Mouse (Mus musculus): ENCODE measurements around the gene Lmntd1. TPM values are rescaled to one million over a fixed set of nuclear protein-coding genes. Genes with fewer than 3 reads are reported as not detected.

The Lmntd1 gene
- polyA plus RNA-seq, 1 experiment: 0.04 TPM

DNA sequence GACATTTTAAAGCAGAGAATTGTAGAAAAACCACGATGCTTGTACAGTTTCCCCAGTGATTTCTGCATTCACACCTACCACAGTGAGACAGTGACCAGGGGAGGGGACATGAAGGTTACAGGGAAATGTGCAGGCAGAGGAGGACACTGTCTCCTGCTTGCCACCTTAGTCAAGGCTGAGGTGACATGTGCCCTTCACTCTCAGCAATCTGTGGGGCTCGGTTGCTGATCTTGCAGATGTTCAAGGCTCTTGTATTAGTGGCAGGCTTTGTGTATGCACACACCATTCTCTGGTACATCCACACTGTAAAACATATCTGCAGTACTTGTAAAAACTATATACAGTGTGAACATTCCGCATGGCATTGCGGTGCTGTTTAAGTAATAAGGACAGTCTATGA lies 216.2 kb downstream of the Lmntd1 start:
- Histone ChIP-seq H3K27ac (ENCODE audit: insufficient read depth, low read length) (no peak overlapping the region), H3K4me3 (ENCODE audit: extremely low read depth, insufficient read depth, insufficient read length) (no peak overlapping the region), H3K4me1 (ENCODE audit: control insufficient read depth, insufficient read depth, insufficient read length) (no peaks in the 10 kb centered on the region), H3K36me3 (ENCODE audit: control insufficient read depth, insufficient read depth, low read length) (no peaks in the 10 kb centered on the region), H3K27me3 (ENCODE audit: control insufficient read depth, insufficient read depth, low read length) (no peaks in the 10 kb centered on the region)
- no peak for DNase-seq (ENCODE audit: low read depth in 1 of 2, low spot score in 2 of 2)
- TF ChIP-seq CTCF (IDR thresholded peaks at IDR 0.05; ENCODE audit: extremely low read depth, insufficient read depth, insufficient read length, insufficient replicate concordance) (no peak), POLR2A (IDR thresholded peaks at IDR 0.05; ENCODE audit: low read depth, low read length) (no peak)
- 86% methylated on average over 4 of the region's 4 CpGs for WGBS

DNA sequence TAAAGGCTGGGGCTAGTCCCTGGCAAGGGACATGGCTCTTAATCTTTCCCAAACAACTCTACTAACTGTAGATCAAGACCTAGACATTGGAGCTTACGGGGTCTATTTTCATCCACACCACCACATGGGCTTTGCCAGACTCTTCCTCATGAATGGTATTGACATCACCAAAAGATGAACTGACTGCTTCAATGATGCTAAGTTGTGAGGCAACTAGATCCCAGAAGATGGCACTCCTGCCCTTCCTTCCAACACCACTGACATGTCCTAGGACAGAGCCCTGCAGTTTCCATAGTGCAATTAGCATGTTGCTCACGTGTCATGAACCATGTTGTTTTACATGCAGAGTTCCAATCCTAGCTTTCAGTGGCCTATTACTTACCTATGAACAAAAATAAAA lies 217.6 kb downstream of the Lmntd1 start:
- no peaks in the 10 kb centered on the region for H3K27me3 ChIP-seq (ENCODE audit: control insufficient read depth, insufficient read depth, low read length)
- no peak overlapping the region for H3K27ac ChIP-seq (ENCODE audit: insufficient read depth, low read length)
- WGBS: 86% methylated on average over 2 of the region's 2 CpGs
- no peaks in the 10 kb centered on the region for H3K4me1 ChIP-seq (ENCODE audit: control insufficient read depth, insufficient read depth, insufficient read length)
- no peaks in the 10 kb centered on the region for H3K36me3 ChIP-seq (ENCODE audit: control insufficient read depth, insufficient read depth, low read length)
- no peak for DNase-seq (ENCODE audit: low read depth in 1 of 2, low spot score in 2 of 2)
- H3K4me3 ChIP-seq (ENCODE audit: extremely low read depth, insufficient read depth, insufficient read length): no peak overlapping the region
- TF ChIP-seq POLR2A (IDR thresholded peaks at IDR 0.05; ENCODE audit: low read depth, low read length): no peak
- TF ChIP-seq CTCF (IDR thresholded peaks at IDR 0.05; ENCODE audit: extremely low read depth, insufficient read depth, insufficient read length, insufficient replicate concordance): no peak

- 84% methylated on average over 2 of the region's 2 CpGs for WGBS
- H3K4me3 ChIP-seq (ENCODE audit: extremely low read depth, insufficient read depth, insufficient read length): no peak overlapping the region
- no peaks in the 10 kb centered on the region for H3K4me1 ChIP-seq (ENCODE audit: control insufficient read depth, insufficient read depth, insufficient read length)
- no peaks in the 10 kb centered on the region for H3K27me3 ChIP-seq (ENCODE audit: control insufficient read depth, insufficient read depth, low read length)
- no peak overlapping the region for H3K27ac ChIP-seq (ENCODE audit: insufficient read depth, low read length)
- no peak for DNase-seq (ENCODE audit: low read depth in 1 of 2, low spot score in 2 of 2)
- no peaks in the 10 kb centered on the region for H3K36me3 ChIP-seq (ENCODE audit: control insufficient read depth, insufficient read depth, low read length)
- TF ChIP-seq POLR2A (IDR thresholded peaks at IDR 0.05; ENCODE audit: low read depth, low read length) (no peak), CTCF (IDR thresholded peaks at IDR 0.05; ENCODE audit: extremely low read depth, insufficient read depth, insufficient read length, insufficient replicate concordance) (no peak)
Measured at GRCm38 (mm10) chr6:145390421-145390820, 223.7 kb downstream of the Lmntd1 start.

GRCm38 (mm10) chr6:145389904-145390303 lies 224.2 kb downstream of the Lmntd1 start:
- 94% methylated on average over 7 of the region's 7 CpGs for WGBS
- no peak for DNase-seq (ENCODE audit: low read depth in 1 of 2, low spot score in 2 of 2)
- Histone ChIP-seq H3K4me3 (ENCODE audit: extremely low read depth, insufficient read depth, insufficient read length) (no peak overlapping the region), H3K27ac (ENCODE audit: insufficient read depth, low read length) (no peak overlapping the region), H3K27me3 (ENCODE audit: control insufficient read depth, insufficient read depth, low read length) (no peaks in the 10 kb centered on the region), H3K36me3 (ENCODE audit: control insufficient read depth, insufficient read depth, low read length) (no peaks in the 10 kb centered on the region), H3K4me1 (ENCODE audit: control insufficient read depth, insufficient read depth, insufficient read length) (no peaks in the 10 kb centered on the region)
- no peak for TF ChIP-seq CTCF (IDR thresholded peaks at IDR 0.05; ENCODE audit: extremely low read depth, insufficient read depth, insufficient read length, insufficient replicate concordance)
- no peak for TF ChIP-seq POLR2A (IDR thresholded peaks at IDR 0.05; ENCODE audit: low read depth, low read length)

- Histone ChIP-seq H3K4me3 (ENCODE audit: extremely low read depth, insufficient read depth, insufficient read length) (no peak overlapping the region), H3K4me1 (ENCODE audit: control insufficient read depth, insufficient read depth, insufficient read length) (no peaks in the 10 kb centered on the region), H3K36me3 (ENCODE audit: control insufficient read depth, insufficient read depth, low read length) (no peaks in the 10 kb centered on the region), H3K27ac (ENCODE audit: insufficient read depth, low read length) (no peak overlapping the region), H3K27me3 (ENCODE audit: control insufficient read depth, insufficient read depth, low read length) (no peaks in the 10 kb centered on the region)
- WGBS: 89% methylated on average over 6 of the region's 6 CpGs
- TF ChIP-seq POLR2A (IDR thresholded peaks at IDR 0.05; ENCODE audit: low read depth, low read length) (no peak), CTCF (IDR thresholded peaks at IDR 0.05; ENCODE audit: extremely low read depth, insufficient read depth, insufficient read length, insufficient replicate concordance) (no peak)
- no peak for DNase-seq (ENCODE audit: low read depth in 1 of 2, low spot score in 2 of 2)
Measured at GRCm38 (mm10) chr6:145387378-145387777, 226.7 kb downstream of the Lmntd1 start.

GRCm38 (mm10) chr6:145382586-145383380 lies 231.3 kb downstream of the Lmntd1 start:
- Histone ChIP-seq H3K27ac (ENCODE audit: insufficient read depth, low read length) (no peak overlapping the region), H3K27me3 (ENCODE audit: control insufficient read depth, insufficient read depth, low read length) (no peaks in the 10 kb centered on the region; the same call in 1 of the 2 replicates), H3K4me3 (ENCODE audit: extremely low read depth, insufficient read depth, insufficient read length) (no peak overlapping the region), H3K36me3 (ENCODE audit: control insufficient read depth, insufficient read depth, low read length) (no peaks in the 10 kb centered on the region), H3K4me1 (ENCODE audit: control insufficient read depth, insufficient read depth, insufficient read length) (peaks cover 4% of the 10 kb centered on the region; the same call in 1 of the 2 replicates)
- 84% methylated on average over 12 of the region's 12 CpGs for WGBS
- TF ChIP-seq CTCF (IDR thresholded peaks at IDR 0.05; ENCODE audit: extremely low read depth, insufficient read depth, insufficient read length, insufficient replicate concordance) (no peak), POLR2A (IDR thresholded peaks at IDR 0.05; ENCODE audit: low read depth, low read length) (no peak)
- DNase-seq (ENCODE audit: low read depth in 1 of 2, low spot score in 2 of 2): no peak

DNA sequence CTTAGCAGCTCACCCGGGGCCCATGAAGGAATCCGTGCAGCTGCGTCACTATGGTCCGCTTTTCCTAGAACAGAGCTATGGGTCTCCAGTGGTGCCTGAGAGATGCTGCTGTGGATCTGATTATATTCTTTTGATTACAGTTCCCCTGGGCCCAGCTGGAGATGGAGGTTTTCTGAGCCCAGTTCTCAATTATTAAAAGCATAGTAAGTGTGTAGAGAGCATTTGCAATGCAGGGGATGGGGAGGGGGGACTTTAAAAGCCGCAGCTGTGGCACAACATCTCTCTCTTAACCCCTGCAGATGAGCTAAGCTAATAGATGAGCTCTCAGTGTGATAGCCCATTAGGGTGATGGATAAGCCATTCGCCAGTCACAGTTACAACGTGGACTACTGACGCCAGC lies 233.2 kb downstream of the Lmntd1 start:
- TF ChIP-seq CTCF (IDR thresholded peaks at IDR 0.05; ENCODE audit: extremely low read depth, insufficient read depth, insufficient read length, insufficient replicate concordance): no peak
- no peak for TF ChIP-seq POLR2A (IDR thresholded peaks at IDR 0.05; ENCODE audit: low read depth, low read length)

More for the DNA sequence above, 233.2 kb downstream of the Lmntd1 start:
- Histone ChIP-seq H3K4me3 (ENCODE audit: extremely low read depth, insufficient read depth, insufficient read length) (no peak overlapping the region), H3K4me1 (ENCODE audit: control insufficient read depth, insufficient read depth, insufficient read length) (peaks cover 4% of the 10 kb centered on the region; the same call in 1 of the 2 replicates), H3K27me3 (ENCODE audit: control insufficient read depth, insufficient read depth, low read length) (no peaks in the 10 kb centered on the region; the same call in 1 of the 2 replicates), H3K36me3 (ENCODE audit: control insufficient read depth, insufficient read depth, low read length) (no peaks in the 10 kb centered on the region), H3K27ac (ENCODE audit: insufficient read depth, low read length) (no peak overlapping the region)
- DNase-seq (ENCODE audit: low read depth in 1 of 2, low spot score in 2 of 2): no peak
- 95% methylated on average over 8 of the region's 8 CpGs for WGBS
